Mouse (Mus musculus): ENCODE measurements around the gene Cd82. TPM values are rescaled to one million over a fixed set of nuclear protein-coding genes. Genes with fewer than 3 reads are reported as not detected.
A peak's percentile ranks its signal among the peaks of the same experiment; 100 is the strongest.

Gene Cd82
- polyA plus RNA-seq (2015; fragmentation: Nextera tagmentation; extraction: Ambion mirVana) = 50.3 and 59.2 TPM in 2 replicates

GRCm38 (mm10) chr2:93462760-93463159 lies at the start of gene Cd82:
TSS of gene Cd82 (minus strand) at chr2:93463140.
- 1% methylated on average over 20 of the region's 20 CpGs for WGBS
- Histone ChIP-seq H3K4me2 (peak within 1 kb of the TSS; percentile 95), H3K9ac (peak within 1 kb of the TSS; percentile 58), H3K4me1 (peaks cover 41% of the 10 kb centered on the region), H3K27me3 (no peaks in the 10 kb centered on the region), H3K4me3 (peak within 1 kb of the TSS; percentile 58), H3K27ac (peak within 1 kb of the TSS; percentile 96), H3K36me3 (no peaks in the 10 kb centered on the region), H3K9me3 (no peaks in the 10 kb centered on the region)
- peak; percentile 92 for ATAC-seq (ENCODE audit: borderline replicate concordance, extremely low read depth, low FRiP score, low TSS enrichment)

- ATAC-seq (ENCODE audit: borderline replicate concordance, extremely low read depth, low FRiP score, low TSS enrichment) = no peak
- no peaks in the 10 kb centered on the region for H3K36me3 ChIP-seq
- WGBS = 58% methylated on average over 7 of the region's 7 CpGs
Measured at GRCm38 (mm10) chr2:93512130-93512529, 49.2 kb upstream of the Cd82 start.

GRCm38 (mm10) chr2:93510839-93511238 lies 47.9 kb upstream of the Cd82 start:
- Histone ChIP-seq H3K4me3 (no peak overlapping the region), H3K27ac (no peak overlapping the region), H3K4me1 (no peaks in the 10 kb centered on the region; the same call in 1 of the 2 replicates), H3K4me2 (no peak overlapping the region), H3K9ac (no peak overlapping the region), H3K9me3 (no peaks in the 10 kb centered on the region), H3K27me3 (no peaks in the 10 kb centered on the region), H3K36me3 (no peaks in the 10 kb centered on the region)
- ATAC-seq (ENCODE audit: borderline replicate concordance, extremely low read depth, low FRiP score, low TSS enrichment) = no peak
- WGBS = 69% methylated on average over 1 of the region's 1 CpGs

More at GRCm38 (mm10) chr2:93512130-93512529, 49.2 kb upstream of the Cd82 start:
- Histone ChIP-seq H3K4me3 (no peak overlapping the region), H3K9ac (no peak overlapping the region), H3K4me1 (no peaks in the 10 kb centered on the region; the same call in 1 of the 2 replicates), H3K4me2 (no peak overlapping the region), H3K27ac (no peak overlapping the region), H3K9me3 (no peaks in the 10 kb centered on the region), H3K27me3 (no peaks in the 10 kb centered on the region)

GRCm38 (mm10) chr2:93509777-93510750 lies 47.1 kb upstream of the Cd82 start:
- Histone ChIP-seq H3K27me3 (no peaks in the 10 kb centered on the region), H3K4me3 (no peak overlapping the region), H3K4me2 (no peak overlapping the region), H3K4me1 (no peaks in the 10 kb centered on the region; the same call in 1 of the 2 replicates), H3K27ac (no peak overlapping the region), H3K36me3 (no peaks in the 10 kb centered on the region), H3K9me3 (no peaks in the 10 kb centered on the region), H3K9ac (no peak overlapping the region)
- WGBS = 77% methylated on average over 12 of the region's 12 CpGs
- no peak for ATAC-seq (ENCODE audit: borderline replicate concordance, extremely low read depth, low FRiP score, low TSS enrichment)

GRCm38 (mm10) chr2:93505091-93505490 lies 42.2 kb upstream of the Cd82 start:
- Histone ChIP-seq H3K4me3 (no peak overlapping the region), H3K36me3 (no peaks in the 10 kb centered on the region), H3K9ac (no peak overlapping the region), H3K4me2 (no peak overlapping the region), H3K9me3 (no peaks in the 10 kb centered on the region), H3K27ac (no peak overlapping the region), H3K27me3 (peaks cover 4% of the 10 kb centered on the region; the same call in 1 of the 2 replicates), H3K4me1 (no peaks in the 10 kb centered on the region)
- 42% methylated on average over 6 of the region's 6 CpGs for WGBS
- ATAC-seq (ENCODE audit: borderline replicate concordance, extremely low read depth, low FRiP score, low TSS enrichment) = no peak

- 61% methylated on average over 4 of the region's 4 CpGs for WGBS
- Histone ChIP-seq H3K9me3 (no peaks in the 10 kb centered on the region), H3K4me3 (no peak overlapping the region), H3K4me2 (no peak overlapping the region), H3K27ac (no peak overlapping the region), H3K27me3 (peaks cover 4% of the 10 kb centered on the region; the same call in 1 of the 2 replicates), H3K4me1 (no peaks in the 10 kb centered on the region), H3K36me3 (no peaks in the 10 kb centered on the region), H3K9ac (no peak overlapping the region)
- no peak for ATAC-seq (ENCODE audit: borderline replicate concordance, extremely low read depth, low FRiP score, low TSS enrichment)
Measured at GRCm38 (mm10) chr2:93503353-93503752, 40.4 kb upstream of the Cd82 start.

- Histone ChIP-seq H3K36me3 (no peaks in the 10 kb centered on the region), H3K4me3 (no peak overlapping the region), H3K9ac (no peak overlapping the region), H3K27me3 (peaks cover 4% of the 10 kb centered on the region; the same call in 1 of the 2 replicates), H3K9me3 (no peaks in the 10 kb centered on the region), H3K27ac (no peak overlapping the region), H3K4me2 (no peak overlapping the region), H3K4me1 (no peaks in the 10 kb centered on the region)
- no peak for ATAC-seq (ENCODE audit: borderline replicate concordance, extremely low read depth, low FRiP score, low TSS enrichment)
- WGBS = 45% methylated on average over 10 of the region's 10 CpGs
Measured at GRCm38 (mm10) chr2:93501303-93501702, 38.4 kb upstream of the Cd82 start.

- WGBS = 84% methylated on average over 5 of the region's 5 CpGs
- no peak overlapping the region for H3K4me3 ChIP-seq
- H3K27ac ChIP-seq = no peak overlapping the region
- no peaks in the 10 kb centered on the region for H3K4me1 ChIP-seq
- no peak for ATAC-seq (ENCODE audit: borderline replicate concordance, extremely low read depth, low FRiP score, low TSS enrichment)
- H3K4me2 ChIP-seq = no peak overlapping the region
- H3K36me3 ChIP-seq = no peaks in the 10 kb centered on the region
- H3K9me3 ChIP-seq = no peaks in the 10 kb centered on the region
- H3K27me3 ChIP-seq = peaks cover 3% of the 10 kb centered on the region; the same call in 1 of the 2 replicates
- no peak overlapping the region for H3K9ac ChIP-seq
Measured at GRCm38 (mm10) chr2:93497221-93497620, 34.3 kb upstream of the Cd82 start.

GRCm38 (mm10) chr2:93495170-93495569 lies 32.2 kb upstream of the Cd82 start:
- H3K4me2 ChIP-seq = no peak overlapping the region
- WGBS = 79% methylated on average over 3 of the region's 3 CpGs
- ATAC-seq (ENCODE audit: borderline replicate concordance, extremely low read depth, low FRiP score, low TSS enrichment) = no peak
- no peaks in the 10 kb centered on the region for H3K9me3 ChIP-seq
- H3K9ac ChIP-seq = no peak overlapping the region
- H3K27me3 ChIP-seq = peaks cover 8% of the 10 kb centered on the region; the same call in 1 of the 2 replicates
- no peak overlapping the region for H3K4me3 ChIP-seq
- no peak overlapping the region for H3K27ac ChIP-seq
- no peaks in the 10 kb centered on the region for H3K36me3 ChIP-seq
- no peaks in the 10 kb centered on the region for H3K4me1 ChIP-seq

- no peak overlapping the region for H3K4me2 ChIP-seq
- 71% methylated on average over 3 of the region's 3 CpGs for WGBS
- H3K27ac ChIP-seq = no peak overlapping the region
- H3K27me3 ChIP-seq = peaks cover 11% of the 10 kb centered on the region; the same call in 1 of the 2 replicates
- H3K4me1 ChIP-seq = no peaks in the 10 kb centered on the region
- H3K4me3 ChIP-seq = no peak overlapping the region
- H3K36me3 ChIP-seq = no peaks in the 10 kb centered on the region
- H3K9ac ChIP-seq = no peak overlapping the region
- no peaks in the 10 kb centered on the region for H3K9me3 ChIP-seq
- no peak for ATAC-seq (ENCODE audit: borderline replicate concordance, extremely low read depth, low FRiP score, low TSS enrichment)
Measured at GRCm38 (mm10) chr2:93493541-93493940, 30.6 kb upstream of the Cd82 start.

- H3K27me3 ChIP-seq = peaks cover 19% of the 10 kb centered on the region; the same call in 1 of the 2 replicates
- H3K4me1 ChIP-seq = peaks cover 2% of the 10 kb centered on the region
- H3K27ac ChIP-seq = no peak overlapping the region
- no peak overlapping the region for H3K4me3 ChIP-seq
- ATAC-seq (ENCODE audit: borderline replicate concordance, extremely low read depth, low FRiP score, low TSS enrichment) = no peak
- H3K9ac ChIP-seq = no peak overlapping the region
- no peaks in the 10 kb centered on the region for H3K36me3 ChIP-seq
- WGBS = 73% methylated on average over 2 of the region's 2 CpGs
- H3K9me3 ChIP-seq = no peaks in the 10 kb centered on the region
- no peak overlapping the region for H3K4me2 ChIP-seq
Measured at GRCm38 (mm10) chr2:93490516-93490915, 27.6 kb upstream of the Cd82 start.
